Mouse (Mus musculus) retina, adult 2 months (tissue): Measurements from ENCODE around the gene Vmn2r19.
"Not testable (repeated sequence)": the region's sequence is repeated elsewhere in the genome, so short reads cannot be mapped to it uniquely, and the experiment has no call there.

ENCODE experiments used
- DNase-seq: peaks from one replicate; pipeline ENCODE4 v3.0.0-alpha.2; 2012; ENCODE audit warnings: low read depth, low spot score

The Vmn2r19 gene

GRCm38 (mm10) chr6:123308033-123308432 lies at the start of gene Vmn2r19:
Gene Vmn2r19, plus strand, starts transcription at chr6:123308333.
- DNase-seq, result no peak

- DNase-seq, result no peak
Observed at GRCm38 (mm10) chr6:123258946-123259345, 49.2 kb upstream of the Vmn2r19 start.

GRCm38 (mm10) chr6:123259889-123260603 lies 48.1 kb upstream of the Vmn2r19 start:
- no peak for DNase-seq

- DNase-seq, result no peak
Observed at GRCm38 (mm10) chr6:123260868-123261267, 47.3 kb upstream of the Vmn2r19 start.

GRCm38 (mm10) chr6:123261555-123262161 lies 46.5 kb upstream of the Vmn2r19 start, which contains the start of gene Clec4d:
Gene Clec4d, plus strand, starts transcription at chr6:123262111.
- DNase-seq, result no peak

- DNase-seq, result no peak
Observed at GRCm38 (mm10) chr6:123264194-123264593, 43.9 kb upstream of the Vmn2r19 start.

GRCm38 (mm10) chr6:123265809-123266208 lies 42.3 kb upstream of the Vmn2r19 start:
- DNase-seq, result no peak

GRCm38 (mm10) chr6:123266945-123267344 lies 41.2 kb upstream of the Vmn2r19 start:
- no peak for DNase-seq

GRCm38 (mm10) chr6:123279443-123279842 lies 28.7 kb upstream of the Vmn2r19 start:
- DNase-seq, result no peak

GRCm38 (mm10) chr6:123286311-123286710 lies 21.8 kb upstream of the Vmn2r19 start:
- DNase-seq, result no peak

- DNase-seq, result no peak
Observed at GRCm38 (mm10) chr6:123288931-123289330, 19.2 kb upstream of the Vmn2r19 start.

GRCm38 (mm10) chr6:123289753-123290152 lies 18.4 kb upstream of the Vmn2r19 start, which contains the start of gene Clec4e:
Gene Clec4e, minus strand, starts transcription at chr6:123289870.
- DNase-seq, result no peak

GRCm38 (mm10) chr6:123292751-123293400 lies 15.3 kb upstream of the Vmn2r19 start:
- DNase-seq, result no peak

- not testable (repeated sequence) for DNase-seq
Observed at GRCm38 (mm10) chr6:123293509-123293908, 14.6 kb upstream of the Vmn2r19 start.

- no peak for DNase-seq
Observed at GRCm38 (mm10) chr6:123296687-123297086, 11.4 kb upstream of the Vmn2r19 start.

GRCm38 (mm10) chr6:123306315-123306714 lies 1.8 kb upstream of the Vmn2r19 start:
- not testable (repeated sequence) for DNase-seq

- DNase-seq, result no peak
Observed at GRCm38 (mm10) chr6:123332503-123332902, 24.4 kb downstream of the Vmn2r19 start.

GRCm38 (mm10) chr6:123340093-123340492 lies 32.0 kb downstream of the Vmn2r19 start:
- no peak for DNase-seq

GRCm38 (mm10) chr6:123346141-123346540 lies 38.0 kb downstream of the Vmn2r19 start:
- no peak for DNase-seq
